ENCODE assay signal across 24 mouse cellular contexts in the genomic region with DNA sequence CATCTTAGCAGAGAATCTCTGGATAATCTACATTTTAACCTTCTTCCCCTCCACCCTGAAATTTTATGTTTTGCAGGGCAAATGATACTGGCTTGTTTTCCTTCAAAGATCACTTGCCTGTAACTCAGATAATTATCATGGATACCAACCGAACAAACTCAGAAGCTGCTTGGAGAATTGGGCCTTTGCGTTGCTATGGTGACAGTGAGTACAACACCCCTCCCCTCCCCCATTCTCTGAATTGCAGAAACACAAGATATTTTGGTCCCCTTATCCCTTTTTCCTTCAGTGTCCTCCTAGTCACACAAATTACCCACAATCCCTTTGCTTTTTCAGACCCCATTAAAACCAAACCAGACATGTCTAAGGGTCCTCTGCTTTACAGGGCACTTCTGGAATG.
A peak's percentile ranks its signal among the peaks of the same experiment; 100 is the strongest.
DNase-seq lines count a peak whose midpoint lies in the region; ATAC-seq and TF ChIP-seq lines count a peak whose summit lies in the region.
"Had no signal": no experiment of that assay in that cellular context is flagged by ENCODE, and none has a peak within 500 bp of the region (broad histone marks: within the 10 kb centered on the region; RNA-seq: fewer than 3 reads in every experiment).

No protein-coding gene starts in this region.

- H3K9ac ChIP-seq in forebrain, postnatal 0 days = no peak overlapping the region
- H3K9ac ChIP-seq in forebrain, embryonic 15.5 days (replicated peaks) = no peak overlapping the region
- H3K9ac ChIP-seq: embryonic facial prominence, embryonic 13.5 days; liver, embryonic 12.5 days; neural tube, embryonic 15.5 days had no signal

- H3K9me3 ChIP-seq in forebrain, postnatal 0 days (ENCODE audit: low read length) = no peaks in the 10 kb centered on the region
- no peaks in the 10 kb centered on the region for H3K9me3 ChIP-seq in forebrain, embryonic 15.5 days
- H3K9me3 ChIP-seq: embryonic facial prominence, embryonic 13.5 days; liver, embryonic 12.5 days; neural tube, embryonic 15.5 days had no signal

- H3K4me2 ChIP-seq in forebrain, postnatal 0 days (ENCODE audit: low read depth) = no peak overlapping the region
- H3K4me2 ChIP-seq in forebrain, embryonic 15.5 days (replicated peaks) = no peak overlapping the region
- H3K4me2 ChIP-seq: embryonic facial prominence, embryonic 13.5 days; heart, embryonic 11.5 days; liver, embryonic 12.5 days; neural tube, embryonic 15.5 days had no signal

- no peaks in the 10 kb centered on the region for H3K4me1 ChIP-seq in forebrain, postnatal 0 days (ENCODE audit: insufficient read depth)
- no peaks in the 10 kb centered on the region for H3K4me1 ChIP-seq in forebrain, embryonic 15.5 days
- H3K4me1 ChIP-seq: embryonic facial prominence, embryonic 13.5 days; liver, embryonic 12.5 days; neural tube, embryonic 15.5 days had no signal

- peak; percentile 34 for DNase-seq in forebrain, postnatal 0 days
- DNase-seq in left cerebral cortex, postnatal 25 days (ENCODE audit: low spot score in 2 of 2) = peak; percentile 21 to 36
- DNase-seq in left cerebral cortex, adult 18-20 months (ENCODE audit: low spot score in 2 of 2) = no peak
- peak; percentile 20 for DNase-seq in Muller cell, postnatal 12 days (ENCODE audit: inconsistent ontology term)
- peak; percentile 46 for DNase-seq in brain, adult 2 months (ENCODE audit: low read depth, low spot score)
- no peak for DNase-seq in lung, postnatal 36 days
- DNase-seq: adrenal gland, adult 8-10 months; B cell, adult 2 months; cerebellum, adult 18-20 months; cerebellum, postnatal 25 days; gastrocnemius, adult 2 months; heart, postnatal 10 days; kidney, adult 2 months; kidney, postnatal 10 days; lung, adult 2 months; lung, postnatal 4 days; spleen, adult 18-20 months; thymus, postnatal 25 days had no signal

- WGBS in forebrain, postnatal 0 days = 45% methylated on average over 2 of the region's 2 CpGs
- 52% methylated on average over 2 of the region's 2 CpGs for WGBS in forebrain, embryonic 15.5 days

- intact Hi-C loops in left cerebral cortex, postnatal 25 days (cut with DNase I) = no loop called here

- no peaks in the 10 kb centered on the region for H3K36me3 ChIP-seq in forebrain, postnatal 0 days (ENCODE audit: insufficient read depth)
- H3K36me3 ChIP-seq in forebrain, embryonic 15.5 days = no peaks in the 10 kb centered on the region
- H3K36me3 ChIP-seq: embryonic facial prominence, embryonic 13.5 days; liver, embryonic 12.5 days; neural tube, embryonic 15.5 days had no signal

- peak; percentile 59 for ATAC-seq in forebrain, postnatal 0 days
- no peak for ATAC-seq in forebrain, embryonic 15.5 days (replicated peaks)
- no peak for ATAC-seq in activated CD4-positive, CD25-positive, alpha-beta regulatory T cell, adult 4 months
- ATAC-seq: liver, embryonic 12.5 days had no signal

- H3K27me3 ChIP-seq in forebrain, postnatal 0 days (ENCODE audit: insufficient read depth, low read length) = no peaks in the 10 kb centered on the region
- H3K27me3 ChIP-seq in forebrain, embryonic 15.5 days = no peaks in the 10 kb centered on the region
- H3K27me3 ChIP-seq: embryonic facial prominence, embryonic 13.5 days; liver, embryonic 12.5 days; neural tube, embryonic 15.5 days had no signal

- H3K4me3 ChIP-seq in forebrain, postnatal 0 days (ENCODE audit: low read depth, low read length) = no peak overlapping the region
- no peak overlapping the region for H3K4me3 ChIP-seq in forebrain, embryonic 15.5 days
- H3K4me3 ChIP-seq: embryonic facial prominence, embryonic 13.5 days; gastrocnemius, adult 2 months; liver, embryonic 12.5 days; neural tube, embryonic 15.5 days had no signal

- TF ChIP-seq CTCF in forebrain, postnatal 0 days (IDR thresholded peaks at IDR 0.05; ENCODE audit: low read depth) = no peak

- H3K27ac ChIP-seq in forebrain, postnatal 0 days (ENCODE audit: low read depth, low read length) = no peak overlapping the region
- no peak overlapping the region for H3K27ac ChIP-seq in forebrain, embryonic 15.5 days (replicated peaks)
- H3K27ac ChIP-seq: embryonic facial prominence, embryonic 13.5 days; gastrocnemius, adult 2 months; liver, embryonic 12.5 days; neural tube, embryonic 15.5 days had no signal

Comparison
In these comparisons a context has a peak if more than half of its experiments do, and no peak if none do; other contexts are left out.
1. DNase-seq: peak in forebrain, postnatal 0 days (single experiment), left cerebral cortex, postnatal 25 days (2 of 2), Muller cell, postnatal 12 days (single experiment) and brain, adult 2 months (single experiment); none in left cerebral cortex, adult 18-20 months (0 of 2) and lung, postnatal 36 days (single experiment).